Mouse (Mus musculus) embryonic facial prominence, embryonic 13.5 days (tissue): ENCODE data around the gene Slc35a1. TPM values are rescaled to one million over a fixed set of nuclear protein-coding genes. Genes with fewer than 3 reads are reported as not detected.

Experiments used
- ATAC-seq: fragments of 200-750 bp; cut with Nextera tagmentation; 2 replicates; pipeline ENCODE4 v1.8.0; 2017; ENCODE audit warnings: low read depth; ENCODE audit not compliant: insufficient number of reproducible peaks, insufficient read depth, low FRiP score, low TSS enrichment
- H3K27ac ChIP-seq: fragments of 300-500 bp; sonication (generic); 2 replicates; pipeline ENCODE4 v1.5.1; 2015; ENCODE audit warnings: moderate library complexity, mild to moderate bottlenecking, inconsistent platforms
- H3K27me3 ChIP-seq: fragments of 300-500 bp; sonication (generic); 2 replicates; pipeline ENCODE4 v1.6.1; 2015; ENCODE audit warnings: mild to moderate bottlenecking, inconsistent platforms
- H3K36me3 ChIP-seq: fragments of 300-500 bp; sonication (generic); 2 replicates; pipeline ENCODE4 v1.6.1; 2015; ENCODE audit warnings: mild to moderate bottlenecking, inconsistent platforms
- H3K4me1 ChIP-seq: fragments of 300-500 bp; sonication (generic); 2 replicates; pipeline ENCODE4 v1.6.1; 2015; ENCODE audit warnings: inconsistent platforms
- H3K4me2 ChIP-seq: fragments of 300-500 bp; sonication (generic); 2 replicates; pipeline ENCODE4 v1.6.1; 2015; ENCODE audit warnings: moderate library complexity, mild to moderate bottlenecking, inconsistent platforms
- H3K4me3 ChIP-seq: fragments of 300-500 bp; sonication (generic); 2 replicates; pipeline ENCODE4 v1.5.1; 2015; ENCODE audit warnings: mild to moderate bottlenecking, inconsistent platforms
- H3K9ac ChIP-seq: fragments of 300-500 bp; sonication (generic); 2 replicates; pipeline ENCODE4 v1.6.1; 2015; ENCODE audit warnings: mild to moderate bottlenecking, inconsistent platforms
- H3K9me3 ChIP-seq: fragments of 300-500 bp; sonication (generic); 2 replicates; pipeline ENCODE4 v1.6.1; 2016; ENCODE audit warnings: inconsistent platforms
- WGBS: fragments of 180-500 bp; shearing (Covaris S2); methylation state at CpG from one replicate; pipeline ENCODE4 v1.1.7; 2015; ENCODE audit warnings: mixed read lengths; 5-methylcytosine and 5-hydroxymethylcytosine counted together
- polyA plus RNA-seq: library from polyadenylated mRNA; unstranded; fragments of >200 nt; fragmentation: Nextera tagmentation; extraction: Ambion mirVana; gene quantifications from 2 replicates; pipeline ENCODE4 v1.2.1, GENCODE M21; 2015

Gene Slc35a1
- polyA plus RNA-seq, 1 experiment from 2014 or later = 50.4 TPM

GRCm38 (mm10) chr4:34644779-34645178 lies 42.5 kb downstream of the Slc35a1 start:
- no peak for ATAC-seq
- Histone ChIP-seq H3K27ac (no peak overlapping the region), H3K9ac (no peak overlapping the region), H3K4me2 (no peak overlapping the region), H3K4me1 (no peaks in the 10 kb centered on the region; the same call in 1 of the 2 replicates), H3K36me3 (peaks cover 59% of the 10 kb centered on the region), H3K9me3 (no peaks in the 10 kb centered on the region), H3K27me3 (no peaks in the 10 kb centered on the region), H3K4me3 (no peak overlapping the region)

- H3K27ac ChIP-seq = no peak overlapping the region
- 98% methylated on average over 3 of the region's 3 CpGs for WGBS
- no peak for ATAC-seq
- no peak overlapping the region for H3K4me3 ChIP-seq
- H3K27me3 ChIP-seq = no peaks in the 10 kb centered on the region
- no peak overlapping the region for H3K4me2 ChIP-seq
- H3K4me1 ChIP-seq = no peaks in the 10 kb centered on the region; the same call in 1 of the 2 replicates
- H3K36me3 ChIP-seq = peaks cover 40% of the 10 kb centered on the region
- H3K9ac ChIP-seq = no peak overlapping the region
- H3K9me3 ChIP-seq = no peaks in the 10 kb centered on the region
Measured at GRCm38 (mm10) chr4:34640731-34641130, 46.5 kb downstream of the Slc35a1 start.

GRCm38 (mm10) chr4:34639745-34640364 lies 47.4 kb downstream of the Slc35a1 start:
- H3K27me3 ChIP-seq = no peaks in the 10 kb centered on the region
- H3K9me3 ChIP-seq = no peaks in the 10 kb centered on the region
- ATAC-seq = no peak
- H3K4me1 ChIP-seq = no peaks in the 10 kb centered on the region; the same call in 1 of the 2 replicates
- H3K9ac ChIP-seq = no peak overlapping the region
- H3K27ac ChIP-seq = no peak overlapping the region; the same call in 1 of the 2 replicates
- WGBS = 47% methylated on average over 5 of the region's 5 CpGs
- H3K4me2 ChIP-seq = no peak overlapping the region
- H3K36me3 ChIP-seq = peaks cover 45% of the 10 kb centered on the region
- H3K4me3 ChIP-seq = no peak overlapping the region

- no peak overlapping the region for H3K4me3 ChIP-seq
- 89% methylated on average over 4 of the region's 4 CpGs for WGBS
- no peak overlapping the region for H3K9ac ChIP-seq
- no peaks in the 10 kb centered on the region for H3K9me3 ChIP-seq
- H3K27me3 ChIP-seq = no peaks in the 10 kb centered on the region
- ATAC-seq = no peak
- H3K27ac ChIP-seq = no peak overlapping the region
- H3K36me3 ChIP-seq = peaks cover 51% of the 10 kb centered on the region
- H3K4me2 ChIP-seq = no peak overlapping the region
- no peaks in the 10 kb centered on the region; the same call in 1 of the 2 replicates for H3K4me1 ChIP-seq
Measured at GRCm38 (mm10) chr4:34637851-34638250, 49.4 kb downstream of the Slc35a1 start.

GRCm38 (mm10) chr4:34637386-34637785 lies 49.9 kb downstream of the Slc35a1 start:
- H3K4me2 ChIP-seq = no peak overlapping the region
- H3K27me3 ChIP-seq = no peaks in the 10 kb centered on the region
- no peak overlapping the region for H3K4me3 ChIP-seq
- H3K27ac ChIP-seq = no peak overlapping the region
- no peaks in the 10 kb centered on the region for H3K9me3 ChIP-seq
- no peaks in the 10 kb centered on the region; the same call in 1 of the 2 replicates for H3K4me1 ChIP-seq
- H3K36me3 ChIP-seq = peaks cover 51% of the 10 kb centered on the region
- no peak for ATAC-seq
- no peak overlapping the region for H3K9ac ChIP-seq
- 94% methylated on average over 7 of the region's 7 CpGs for WGBS

- no peaks in the 10 kb centered on the region for H3K9me3 ChIP-seq
- WGBS = 81% methylated on average over 5 of the region's 5 CpGs
- no peak overlapping the region for H3K4me3 ChIP-seq
- H3K27ac ChIP-seq = no peak overlapping the region
- H3K27me3 ChIP-seq = no peaks in the 10 kb centered on the region
- no peak for ATAC-seq
- no peak overlapping the region for H3K4me2 ChIP-seq
- no peaks in the 10 kb centered on the region; the same call in 1 of the 2 replicates for H3K4me1 ChIP-seq
- no peak overlapping the region for H3K9ac ChIP-seq
- H3K36me3 ChIP-seq = peaks cover 49% of the 10 kb centered on the region
Measured at GRCm38 (mm10) chr4:34636036-34636435, 51.2 kb downstream of the Slc35a1 start.

- no peak for ATAC-seq
- Histone ChIP-seq H3K9me3 (no peaks in the 10 kb centered on the region), H3K4me3 (no peak overlapping the region), H3K27me3 (no peaks in the 10 kb centered on the region), H3K27ac (no peak overlapping the region), H3K4me2 (no peak overlapping the region), H3K4me1 (no peaks in the 10 kb centered on the region), H3K9ac (no peak overlapping the region), H3K36me3 (peaks cover 44% of the 10 kb centered on the region)
- 95% methylated on average over 7 of the region's 7 CpGs for WGBS
Measured at GRCm38 (mm10) chr4:34634129-34634528, 53.1 kb downstream of the Slc35a1 start.

- no peaks in the 10 kb centered on the region for H3K27me3 ChIP-seq
- H3K9me3 ChIP-seq = no peaks in the 10 kb centered on the region
- H3K27ac ChIP-seq = no peak overlapping the region
- H3K9ac ChIP-seq = no peak overlapping the region
- H3K4me2 ChIP-seq = no peak overlapping the region
- no peak overlapping the region for H3K4me3 ChIP-seq
- no peak for ATAC-seq
- H3K4me1 ChIP-seq = no peaks in the 10 kb centered on the region
- peaks cover 56% of the 10 kb centered on the region for H3K36me3 ChIP-seq
- 89% methylated on average over 1 of the region's 1 CpGs for WGBS
Measured at GRCm38 (mm10) chr4:34629956-34630355, 57.3 kb downstream of the Slc35a1 start.

- 95% methylated on average over 6 of the region's 6 CpGs for WGBS
- Histone ChIP-seq H3K36me3 (peaks cover 46% of the 10 kb centered on the region), H3K9ac (no peak overlapping the region)
Measured at GRCm38 (mm10) chr4:34626401-34626800, 60.8 kb downstream of the Slc35a1 start.

GRCm38 (mm10) chr4:34625556-34625955 lies 61.7 kb downstream of the Slc35a1 start:
- Histone ChIP-seq H3K27ac (no peak overlapping the region), H3K9me3 (no peaks in the 10 kb centered on the region), H3K27me3 (no peaks in the 10 kb centered on the region), H3K4me2 (no peak overlapping the region), H3K4me3 (no peak overlapping the region), H3K36me3 (peaks cover 39% of the 10 kb centered on the region), H3K9ac (no peak overlapping the region), H3K4me1 (no peaks in the 10 kb centered on the region)
- ATAC-seq = no peak
- whole genome bisulfite sequencing = 85% methylated on average over 4 of the region's 4 CpGs

More at GRCm38 (mm10) chr4:34626401-34626800, 60.8 kb downstream of the Slc35a1 start:
- Histone ChIP-seq H3K4me2 (no peak overlapping the region), H3K4me3 (no peak overlapping the region), H3K4me1 (no peaks in the 10 kb centered on the region), H3K27me3 (no peaks in the 10 kb centered on the region), H3K9me3 (no peaks in the 10 kb centered on the region), H3K27ac (no peak overlapping the region)
- ATAC-seq = no peak

GRCm38 (mm10) chr4:34616146-34616545 lies 71.1 kb downstream of the Slc35a1 start:
- WGBS = 70% methylated on average over 8 of the region's 8 CpGs
- H3K9ac ChIP-seq = peak overlapping the region; percentile 89; the same call in 1 of the 2 replicates
- H3K36me3 ChIP-seq = 0 out of 2 replicates have a peak, but pooled peaks cover 4% of the 10 kb centered on the region
- peak overlapping the region; percentile 84 for H3K4me3 ChIP-seq
- H3K27ac ChIP-seq = no peak overlapping the region
- peaks cover 23% of the 10 kb centered on the region for H3K4me1 ChIP-seq
- no peak for ATAC-seq
- no peaks in the 10 kb centered on the region for H3K9me3 ChIP-seq
- no peaks in the 10 kb centered on the region for H3K27me3 ChIP-seq
- H3K4me2 ChIP-seq = peak overlapping the region; percentile 72

- Histone ChIP-seq H3K4me3 (peak overlapping the region; percentile 84), H3K27ac (peak overlapping the region; percentile 94; the same call in 1 of the 2 replicates), H3K9ac (peak overlapping the region; percentile 89), H3K4me1 (peaks cover 23% of the 10 kb centered on the region), H3K9me3 (no peaks in the 10 kb centered on the region), H3K36me3 (0 out of 2 replicates have a peak, but pooled peaks cover 4% of the 10 kb centered on the region), H3K27me3 (no peaks in the 10 kb centered on the region), H3K4me2 (peak overlapping the region; percentile 72)
- 2% methylated on average over 13 of the region's 13 CpGs for WGBS
- ATAC-seq = no peak
Measured at GRCm38 (mm10) chr4:34615303-34615702, 71.9 kb downstream of the Slc35a1 start.
